Mouse (Mus musculus): ENCODE measurements around the gene Kcnk13. TPM values are rescaled to one million over a fixed set of nuclear protein-coding genes. Genes with fewer than 3 reads are reported as not detected.

Kcnk13 gene
- polyA plus RNA-seq, 1 experiment from 2014 or later, result 3.6 TPM

- Histone ChIP-seq H3K9ac (no peak overlapping the region), H3K27ac (ENCODE audit: low read depth) (no peak overlapping the region), H3K4me3 (ENCODE audit: low read depth, low read length) (no peak overlapping the region), H3K9me3 (ENCODE audit: low read depth, low read length) (no peaks in the 10 kb centered on the region), H3K27me3 (ENCODE audit: insufficient read depth, low read length) (no peaks in the 10 kb centered on the region), H3K4me1 (ENCODE audit: insufficient read depth) (no peaks in the 10 kb centered on the region), H3K4me2 (no peak overlapping the region), H3K36me3 (ENCODE audit: insufficient read depth) (no peaks in the 10 kb centered on the region)
- WGBS, result 92% methylated on average over 3 of the region's 3 CpGs
- ATAC-seq (ENCODE audit: insufficient read depth) (no peak), DNase-seq (no peak)
- no peak for TF ChIP-seq CTCF (IDR thresholded peaks at IDR 0.05; ENCODE audit: low read depth)
Observed at GRCm38 (mm10) chr12:100012839-100013238, 48.5 kb downstream of the Kcnk13 start.

GRCm38 (mm10) chr12:100015146-100015545 lies 50.8 kb downstream of the Kcnk13 start:
- ATAC-seq (ENCODE audit: insufficient read depth), result no peak
- no peak for DNase-seq
- Histone ChIP-seq H3K4me1 (ENCODE audit: insufficient read depth) (no peaks in the 10 kb centered on the region), H3K4me2 (no peak overlapping the region), H3K9me3 (ENCODE audit: low read depth, low read length) (no peaks in the 10 kb centered on the region), H3K9ac (no peak overlapping the region), H3K4me3 (ENCODE audit: low read depth, low read length) (no peak overlapping the region), H3K27ac (ENCODE audit: low read depth) (no peak overlapping the region), H3K27me3 (ENCODE audit: insufficient read depth, low read length) (no peaks in the 10 kb centered on the region), H3K36me3 (ENCODE audit: insufficient read depth) (no peaks in the 10 kb centered on the region)
- WGBS, result 76% methylated on average over 5 of the region's 5 CpGs
- no peak for TF ChIP-seq CTCF (IDR thresholded peaks at IDR 0.05; ENCODE audit: low read depth)

- H3K4me1 ChIP-seq (ENCODE audit: insufficient read depth), result no peaks in the 10 kb centered on the region
- WGBS, result 68% methylated on average over 6 of the region's 6 CpGs
- DNase-seq (no peak), ATAC-seq (ENCODE audit: insufficient read depth) (no peak)
- H3K4me3 ChIP-seq (ENCODE audit: low read depth, low read length), result no peak overlapping the region
- no peak for TF ChIP-seq CTCF (IDR thresholded peaks at IDR 0.05; ENCODE audit: low read depth)
- no peaks in the 10 kb centered on the region for H3K27me3 ChIP-seq (ENCODE audit: insufficient read depth, low read length)
- H3K9me3 ChIP-seq (ENCODE audit: low read depth, low read length), result no peaks in the 10 kb centered on the region
- no peak overlapping the region for H3K27ac ChIP-seq (ENCODE audit: low read depth)
- H3K36me3 ChIP-seq (ENCODE audit: insufficient read depth), result no peaks in the 10 kb centered on the region
- no peak overlapping the region for H3K9ac ChIP-seq
- no peak overlapping the region for H3K4me2 ChIP-seq
Observed at GRCm38 (mm10) chr12:100017709-100018108, 53.4 kb downstream of the Kcnk13 start.

GRCm38 (mm10) chr12:100022490-100022889 lies 58.2 kb downstream of the Kcnk13 start:
- no peak overlapping the region for H3K9ac ChIP-seq
- H3K4me3 ChIP-seq (ENCODE audit: low read depth, low read length), result no peak overlapping the region
- no peaks in the 10 kb centered on the region for H3K9me3 ChIP-seq (ENCODE audit: low read depth, low read length)
- no peak for ATAC-seq (ENCODE audit: insufficient read depth)
- no peak for DNase-seq
- WGBS, result 53% methylated on average over 5 of the region's 5 CpGs
- no peak for TF ChIP-seq CTCF (IDR thresholded peaks at IDR 0.05; ENCODE audit: low read depth)
- 0 out of 2 replicates have a peak, but pooled peaks cover 3% of the 10 kb centered on the region for H3K4me1 ChIP-seq (ENCODE audit: insufficient read depth)
- H3K36me3 ChIP-seq (ENCODE audit: insufficient read depth), result no peaks in the 10 kb centered on the region
- no peaks in the 10 kb centered on the region for H3K27me3 ChIP-seq (ENCODE audit: insufficient read depth, low read length)
- H3K27ac ChIP-seq (ENCODE audit: low read depth), result no peak overlapping the region
- no peak overlapping the region for H3K4me2 ChIP-seq

- Histone ChIP-seq H3K4me3 (ENCODE audit: low read depth, low read length) (no peak overlapping the region), H3K9ac (no peak overlapping the region), H3K4me1 (ENCODE audit: insufficient read depth) (0 out of 2 replicates have a peak, but pooled peaks cover 3% of the 10 kb centered on the region), H3K27ac (ENCODE audit: low read depth) (no peak overlapping the region), H3K27me3 (ENCODE audit: insufficient read depth, low read length) (no peaks in the 10 kb centered on the region), H3K36me3 (ENCODE audit: insufficient read depth) (no peaks in the 10 kb centered on the region), H3K9me3 (ENCODE audit: low read depth, low read length) (no peaks in the 10 kb centered on the region), H3K4me2 (no peak overlapping the region)
- 62% methylated on average over 12 of the region's 12 CpGs for WGBS
- TF ChIP-seq CTCF (IDR thresholded peaks at IDR 0.05; ENCODE audit: low read depth), result no peak
- ATAC-seq (ENCODE audit: insufficient read depth), result no peak; the same call in 1 of the 2 replicates
- DNase-seq, result peak; percentile 40
Observed at GRCm38 (mm10) chr12:100023821-100024365, 59.6 kb downstream of the Kcnk13 start.

GRCm38 (mm10) chr12:100025675-100026074 lies 61.4 kb downstream of the Kcnk13 start:
- 57% methylated on average over 11 of the region's 11 CpGs for WGBS
- Histone ChIP-seq H3K9ac (no peak overlapping the region), H3K4me1 (ENCODE audit: insufficient read depth) (0 out of 2 replicates have a peak, but pooled peaks cover 3% of the 10 kb centered on the region), H3K27me3 (ENCODE audit: insufficient read depth, low read length) (no peaks in the 10 kb centered on the region), H3K9me3 (ENCODE audit: low read depth, low read length) (no peaks in the 10 kb centered on the region), H3K27ac (ENCODE audit: low read depth) (no peak overlapping the region), H3K4me2 (no peak overlapping the region), H3K36me3 (ENCODE audit: insufficient read depth) (no peaks in the 10 kb centered on the region), H3K4me3 (ENCODE audit: low read depth, low read length) (no peak overlapping the region)
- no peak for ATAC-seq (ENCODE audit: insufficient read depth)
- no peak for TF ChIP-seq CTCF (IDR thresholded peaks at IDR 0.05; ENCODE audit: low read depth)
- no peak for DNase-seq

- no peak for TF ChIP-seq CTCF (IDR thresholded peaks at IDR 0.05; ENCODE audit: low read depth)
- H3K4me1 ChIP-seq (ENCODE audit: insufficient read depth), result 0 out of 2 replicates have a peak, but pooled peaks cover 3% of the 10 kb centered on the region
- ATAC-seq (ENCODE audit: insufficient read depth) (no peak), DNase-seq (no peak)
- H3K27me3 ChIP-seq (ENCODE audit: insufficient read depth, low read length), result no peaks in the 10 kb centered on the region
- no peaks in the 10 kb centered on the region for H3K36me3 ChIP-seq (ENCODE audit: insufficient read depth)
- no peak overlapping the region for H3K27ac ChIP-seq (ENCODE audit: low read depth)
- H3K4me3 ChIP-seq (ENCODE audit: low read depth, low read length), result no peak overlapping the region
- H3K9me3 ChIP-seq (ENCODE audit: low read depth, low read length), result no peaks in the 10 kb centered on the region
- H3K9ac ChIP-seq, result no peak overlapping the region
- no peak overlapping the region for H3K4me2 ChIP-seq
- WGBS, result 68% methylated on average over 7 of the region's 7 CpGs
Observed at GRCm38 (mm10) chr12:100026715-100027245, 62.5 kb downstream of the Kcnk13 start.

Data from lung, embryonic 14.5 days (tissue).